Mouse (Mus musculus): ENCODE measurements around the gene Dnajc5g.

The Dnajc5g gene

DNA sequence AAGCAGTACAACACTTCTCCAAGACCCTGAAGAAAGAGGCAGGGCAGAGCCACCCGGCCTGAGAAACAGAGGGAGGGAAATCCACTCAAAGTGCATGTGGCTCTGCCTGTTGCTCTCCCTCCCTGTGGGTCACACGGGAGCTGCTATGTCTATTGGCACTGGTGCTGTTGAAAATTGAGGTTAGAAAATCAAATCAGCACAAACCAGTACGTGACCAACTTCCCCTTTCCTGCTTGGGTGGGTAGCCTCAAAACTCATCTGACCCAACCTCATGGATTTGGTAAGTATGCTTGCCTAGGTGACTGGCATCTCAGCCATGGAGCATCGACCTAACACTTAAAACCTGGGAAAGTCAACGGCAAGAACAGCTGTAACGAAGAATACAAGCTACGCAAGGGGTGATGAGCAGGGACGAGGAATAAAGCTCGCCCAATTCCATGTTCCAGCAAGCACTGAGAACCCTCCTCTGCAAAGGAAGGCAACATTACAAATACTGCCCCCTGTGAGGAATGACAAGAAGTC is at the start of gene Dnajc5g:
TSS of gene Dnajc5g (plus strand) at position 472 of the 522 bp plus-strand sequence.
- no peak for DNase-seq (ENCODE audit: low read depth, low spot score)

DNA sequence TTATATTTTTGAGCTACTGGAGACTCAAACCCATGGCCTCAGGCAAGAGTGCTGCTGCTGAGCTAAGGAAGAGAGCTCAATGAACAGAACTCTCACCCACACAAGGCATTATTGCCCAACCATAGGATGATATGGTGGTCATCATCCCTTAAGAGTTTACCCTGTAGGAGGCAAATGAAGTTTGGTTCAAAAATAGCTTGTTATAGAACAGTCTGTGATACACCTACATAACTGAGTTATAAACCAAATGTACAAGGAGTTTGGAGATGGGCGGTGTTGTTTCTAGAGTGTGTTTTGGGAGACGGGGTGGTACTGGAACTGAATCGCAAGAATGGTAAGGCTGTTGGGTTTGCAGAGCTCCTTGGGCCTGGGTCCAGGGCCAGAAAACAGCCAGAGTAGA is 36.3 kb upstream of the Dnajc5g start:
- DNase-seq (ENCODE audit: low read depth, low spot score) = no peak

DNA sequence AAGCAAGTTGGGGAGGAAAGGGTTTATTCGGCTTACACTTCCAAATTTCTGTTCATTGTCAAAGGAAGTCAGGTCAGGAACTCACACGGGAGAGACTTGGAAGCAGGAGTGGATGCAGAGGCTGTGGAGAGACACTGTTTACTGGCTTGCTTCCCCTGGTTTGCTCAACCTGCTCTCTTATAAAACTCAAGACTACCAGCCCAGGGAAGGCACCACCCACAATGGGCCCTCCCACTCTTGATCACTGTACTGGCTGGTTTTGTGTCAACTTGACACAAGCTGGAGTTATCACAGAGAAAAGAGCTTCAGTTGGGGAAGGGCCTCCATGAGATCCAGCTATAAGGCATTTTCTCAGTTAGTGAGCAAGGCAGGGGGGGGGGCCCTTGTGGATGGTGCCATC is 35.0 kb upstream of the Dnajc5g start:
- DNase-seq (ENCODE audit: low read depth, low spot score) = no peak

DNA sequence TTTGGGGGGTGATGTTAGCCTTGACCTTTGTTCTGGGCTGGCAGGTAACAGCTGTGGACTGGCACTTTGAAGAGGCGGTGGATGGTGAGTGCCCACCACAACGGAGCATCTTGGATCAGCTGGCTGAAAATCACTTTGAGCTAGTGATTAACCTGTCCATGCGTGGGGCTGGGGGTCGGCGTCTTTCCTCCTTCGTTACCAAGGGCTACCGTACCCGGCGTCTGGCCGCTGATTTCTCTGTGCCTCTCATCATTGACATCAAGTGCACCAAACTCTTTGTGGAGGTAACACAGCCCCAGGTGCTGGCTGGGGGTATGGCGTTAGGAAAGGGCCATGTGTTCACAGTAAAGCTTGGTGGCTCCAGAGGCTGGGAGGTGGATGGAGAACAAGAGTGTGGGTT is 34.3 kb upstream of the Dnajc5g start:
- DNase-seq (ENCODE audit: low read depth, low spot score) = no peak

DNA sequence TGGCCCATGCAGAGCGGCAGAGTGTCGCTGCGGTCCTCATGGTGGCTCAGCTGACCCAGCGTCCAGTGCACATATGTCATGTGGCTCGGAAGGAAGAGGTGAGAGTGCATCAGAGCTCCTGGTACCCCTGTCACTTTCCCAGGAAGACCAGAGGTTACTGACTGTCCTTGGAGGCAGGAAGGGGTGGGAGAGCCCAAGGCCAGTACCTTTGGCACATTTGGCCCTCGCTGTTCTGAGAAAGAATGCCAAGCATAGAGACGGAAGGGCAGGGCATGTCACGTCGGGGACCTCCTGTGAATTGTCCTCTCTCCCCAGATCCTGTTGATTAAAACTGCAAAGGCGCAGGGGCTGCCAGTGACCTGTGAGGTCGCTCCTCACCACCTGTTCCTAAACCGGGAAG is 32.9 kb upstream of the Dnajc5g start:
- no peak for DNase-seq (ENCODE audit: low read depth, low spot score)

DNA sequence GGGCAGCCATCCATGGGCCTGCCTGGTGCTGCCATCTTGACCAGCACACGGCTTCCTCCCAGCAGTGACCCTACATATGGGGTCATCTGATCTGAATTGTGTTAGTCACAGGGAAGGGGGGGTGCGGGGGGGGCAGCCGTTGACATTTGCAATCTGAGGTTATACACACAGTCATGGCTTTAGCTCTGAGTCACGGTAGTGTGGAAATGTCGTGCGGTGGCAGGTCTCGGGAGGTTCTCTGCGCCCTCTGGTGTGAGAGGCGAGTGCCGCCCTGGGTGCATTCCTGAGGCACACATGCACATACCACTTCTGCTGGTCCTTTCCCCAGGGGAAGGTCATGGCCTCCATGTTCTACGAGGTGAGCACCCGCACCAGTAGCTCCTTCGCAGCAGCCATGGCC is 29.7 kb upstream of the Dnajc5g start:
- DNase-seq (ENCODE audit: low read depth, low spot score) = peak; percentile 65

DNA sequence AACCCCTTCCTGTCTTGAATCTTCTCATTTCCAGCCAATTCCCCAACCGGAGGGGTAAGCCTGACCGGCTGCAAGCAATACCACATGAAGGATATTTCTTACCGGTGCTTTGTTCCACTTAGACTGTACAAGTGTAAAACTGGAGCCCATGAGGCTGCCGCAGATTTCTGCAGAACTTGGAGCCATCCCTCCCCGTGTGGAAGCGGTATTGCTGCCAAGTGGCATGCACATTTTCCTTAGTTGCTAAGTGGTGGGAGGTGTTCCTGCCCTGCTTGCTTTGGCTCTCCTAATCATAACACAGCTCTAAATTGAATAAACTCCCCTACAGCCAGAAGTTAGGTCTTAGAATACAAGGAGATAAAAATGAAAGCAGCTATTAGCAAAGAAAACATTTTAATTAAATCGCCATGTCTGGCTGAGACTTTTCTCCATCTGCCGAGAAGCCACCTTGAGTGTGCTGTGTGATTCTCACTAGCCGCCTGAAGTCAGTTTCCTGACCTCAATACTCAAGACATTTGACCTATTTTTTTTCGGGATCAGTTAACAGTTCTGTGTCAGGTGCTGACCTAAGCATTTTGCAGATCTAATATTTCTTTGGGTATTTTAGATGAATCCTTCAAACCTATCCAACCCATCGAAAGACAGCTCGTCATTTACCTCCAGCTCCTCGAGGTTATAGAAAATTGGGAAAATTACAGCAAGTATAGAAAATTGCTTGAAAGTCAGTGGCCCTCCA is 25.9 kb upstream of the Dnajc5g start:
- DNase-seq (ENCODE audit: low read depth, low spot score) = no peak

DNA sequence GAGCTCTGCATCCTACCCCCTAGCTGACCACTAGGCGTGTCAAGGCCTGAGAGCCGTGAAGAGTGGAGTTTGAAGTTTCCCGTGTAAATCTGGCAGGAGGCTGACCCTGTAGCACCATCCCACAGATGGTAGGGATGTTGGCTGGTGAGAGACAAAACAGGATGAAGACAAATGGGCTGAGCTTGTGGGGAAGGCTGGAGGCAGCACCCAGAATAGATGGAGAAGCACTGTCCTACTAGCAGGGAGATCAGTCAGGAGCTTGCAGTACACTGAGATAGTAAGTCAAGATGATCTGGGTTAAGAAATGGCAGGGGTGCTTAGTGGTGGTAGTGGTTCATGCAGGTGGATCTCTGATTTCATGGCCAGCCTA is 25.3 kb upstream of the Dnajc5g start:
- DNase-seq (ENCODE audit: low read depth, low spot score) = no peak

DNA sequence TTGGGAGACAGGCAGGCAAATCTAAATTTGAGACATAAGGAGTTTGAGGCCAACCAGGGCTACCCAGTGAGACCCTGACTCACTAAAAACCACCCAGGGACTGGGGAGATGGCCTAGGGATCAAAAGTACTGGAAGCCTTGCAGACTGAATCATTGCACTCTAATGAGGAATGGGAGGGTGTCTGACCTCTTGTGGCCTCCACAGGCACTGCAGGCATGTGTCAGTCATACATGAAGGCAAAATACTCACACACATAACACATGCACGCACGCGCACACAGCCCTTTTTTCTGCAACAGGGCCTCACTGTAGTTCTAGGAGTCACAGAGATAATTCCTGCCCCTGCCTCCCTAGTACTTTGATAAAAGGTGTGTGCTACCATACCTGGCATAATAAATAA is 24.7 kb upstream of the Dnajc5g start:
- peak; percentile 80 for DNase-seq (ENCODE audit: low read depth, low spot score)

DNA sequence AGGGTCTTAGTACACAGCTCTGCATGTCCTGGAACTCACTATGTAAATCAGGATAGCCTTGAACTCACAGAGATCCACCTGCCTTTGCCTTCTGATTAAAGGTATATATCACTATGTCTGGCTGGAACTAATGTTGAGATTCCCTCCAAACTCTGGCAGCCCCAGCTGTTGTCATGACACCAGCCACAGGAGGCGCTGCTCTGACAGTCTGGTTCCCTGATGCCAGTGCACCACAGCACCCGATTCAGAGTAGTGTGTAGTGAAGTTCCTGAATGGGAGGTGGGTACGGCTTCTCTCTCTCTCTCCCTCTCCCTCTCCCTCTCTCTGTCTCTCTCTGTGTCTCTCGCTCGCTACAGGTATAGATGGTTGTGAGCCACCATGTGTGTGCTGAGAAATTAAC is 23.7 kb upstream of the Dnajc5g start:
- DNase-seq (ENCODE audit: low read depth, low spot score) = peak; percentile 68

DNA sequence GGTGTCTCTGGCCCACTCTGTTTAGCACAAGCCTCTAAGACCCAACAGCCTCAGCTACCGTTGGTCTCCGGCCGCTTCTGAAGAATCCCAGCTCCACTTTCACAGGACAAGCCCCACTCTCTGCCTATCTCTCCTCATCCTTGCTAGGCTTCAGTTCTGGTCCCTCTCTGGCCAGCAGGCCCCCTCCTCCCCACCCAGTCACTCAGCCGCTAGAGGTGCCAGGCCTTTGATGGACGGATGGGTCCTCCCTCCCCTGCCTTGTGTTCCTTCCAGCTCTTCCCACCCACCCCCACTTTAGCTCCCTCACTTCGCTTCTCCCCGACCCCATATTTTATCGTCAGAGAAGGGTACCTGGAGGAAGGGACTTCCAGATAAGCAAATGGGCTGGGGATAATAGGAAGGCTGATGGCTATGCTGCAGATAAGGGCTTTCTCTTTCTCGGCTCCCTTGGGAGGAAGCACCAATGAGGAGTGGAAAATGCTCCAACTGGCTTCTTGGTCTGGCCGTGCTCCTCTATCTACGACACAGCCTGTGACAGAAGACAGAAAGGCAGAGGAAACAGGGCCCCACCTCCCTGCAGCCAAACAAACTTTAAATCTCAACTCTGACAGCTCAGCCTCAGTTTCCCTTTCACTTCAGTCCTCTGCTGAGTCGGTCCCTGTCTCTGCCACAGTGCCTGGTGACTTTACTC is 23.0 kb upstream of the Dnajc5g start:
- no peak for DNase-seq (ENCODE audit: low read depth, low spot score)

DNA sequence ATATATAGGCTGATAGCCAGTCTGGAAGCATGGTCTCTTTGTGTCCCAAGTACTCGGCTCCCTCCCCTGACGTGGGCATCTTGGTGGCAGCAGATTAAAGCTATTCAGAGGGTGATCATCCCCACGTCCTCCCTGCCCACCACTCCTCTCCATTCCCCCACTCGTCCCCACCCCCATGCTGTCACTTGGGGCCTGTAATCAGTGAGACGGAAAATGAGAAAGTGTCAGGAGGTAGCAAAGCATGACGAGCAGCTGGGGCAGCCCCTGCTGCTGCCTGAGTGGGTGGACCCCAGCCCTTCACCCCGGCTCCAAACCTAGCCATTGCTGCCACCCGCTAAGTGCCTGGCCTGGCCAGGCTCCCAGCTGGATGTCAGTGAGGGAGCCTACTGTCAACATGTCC is 22.1 kb upstream of the Dnajc5g start:
- no peak for DNase-seq (ENCODE audit: low read depth, low spot score)

DNA sequence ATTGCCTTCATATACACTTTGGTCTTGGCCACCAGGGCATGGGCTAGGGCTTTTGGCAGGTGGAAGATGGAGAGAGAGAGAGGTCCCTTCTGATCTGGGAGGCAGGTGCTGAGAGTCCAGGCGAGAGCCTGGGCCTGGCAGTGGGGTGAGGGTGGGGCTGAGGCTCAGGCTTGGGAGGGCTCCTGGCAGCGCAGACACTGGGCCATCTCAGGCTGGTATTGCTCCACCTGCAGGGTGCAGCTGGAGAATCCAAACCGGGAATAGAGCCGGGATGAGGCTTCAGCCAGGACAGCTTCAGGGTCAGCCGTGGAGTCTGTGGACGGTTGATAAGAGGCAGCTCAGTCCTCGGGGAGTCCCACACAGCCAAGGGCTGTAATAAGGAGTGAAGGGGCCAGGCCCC is 19.5 kb upstream of the Dnajc5g start:
- peak; percentile 28 for DNase-seq (ENCODE audit: low read depth, low spot score)

DNA sequence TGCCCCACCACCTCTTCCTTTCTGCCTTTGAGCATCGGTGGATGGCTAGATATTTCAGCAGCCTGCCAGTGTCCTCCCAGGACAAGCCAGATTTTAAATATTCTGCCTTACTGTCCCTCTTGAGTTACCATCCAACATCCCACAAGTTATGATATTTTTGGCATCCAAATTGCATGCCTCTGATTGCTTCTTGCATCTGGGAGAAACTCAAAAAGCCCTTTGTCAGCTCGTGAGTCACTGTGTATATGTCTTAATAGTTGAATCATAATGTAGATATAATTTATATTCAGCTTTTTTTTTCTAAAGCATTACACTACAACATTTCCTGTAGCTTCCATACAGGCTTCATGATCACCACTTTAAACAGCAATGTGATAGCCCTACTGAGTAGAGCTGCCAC is 19.0 kb upstream of the Dnajc5g start:
- DNase-seq (ENCODE audit: low read depth, low spot score) = peak; percentile 88

DNA sequence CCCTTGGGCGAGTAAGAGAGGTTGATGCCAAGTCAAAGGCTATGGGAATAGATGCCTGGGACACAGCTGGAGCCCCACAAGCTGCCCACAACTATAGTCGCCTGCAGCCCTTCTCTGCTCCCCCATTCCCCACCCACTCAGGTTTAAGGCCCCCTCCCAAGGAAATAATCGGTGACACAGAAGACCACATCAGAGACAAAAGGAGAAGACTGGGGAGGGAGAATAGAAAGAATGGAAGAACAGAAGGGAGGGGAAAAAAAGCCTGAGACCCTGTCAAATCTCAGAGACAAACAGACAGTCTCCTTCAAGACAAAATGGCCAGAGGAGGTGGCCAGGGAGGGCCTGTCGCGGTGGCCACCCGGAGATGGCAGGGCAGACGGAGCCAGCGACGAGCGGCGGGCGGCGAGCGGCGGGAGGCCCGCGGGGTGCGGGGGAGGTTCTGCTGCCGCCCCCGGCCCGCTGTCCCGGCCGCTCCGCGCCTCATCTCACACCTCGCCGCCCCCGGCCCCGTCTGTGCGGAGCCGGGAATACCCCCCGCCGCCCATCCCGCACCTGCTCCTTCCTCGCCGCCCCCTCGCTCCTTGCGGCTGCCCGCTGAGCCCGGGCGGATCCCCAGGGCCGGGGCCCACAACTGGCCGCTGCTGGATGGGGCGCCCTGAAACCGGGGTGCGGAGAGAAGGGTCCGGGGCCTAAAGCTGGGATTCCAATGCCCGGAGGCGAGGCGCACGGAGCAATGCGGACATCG is 13.7 kb upstream of the Dnajc5g start:
- DNase-seq (ENCODE audit: low read depth, low spot score) = no peak

DNA sequence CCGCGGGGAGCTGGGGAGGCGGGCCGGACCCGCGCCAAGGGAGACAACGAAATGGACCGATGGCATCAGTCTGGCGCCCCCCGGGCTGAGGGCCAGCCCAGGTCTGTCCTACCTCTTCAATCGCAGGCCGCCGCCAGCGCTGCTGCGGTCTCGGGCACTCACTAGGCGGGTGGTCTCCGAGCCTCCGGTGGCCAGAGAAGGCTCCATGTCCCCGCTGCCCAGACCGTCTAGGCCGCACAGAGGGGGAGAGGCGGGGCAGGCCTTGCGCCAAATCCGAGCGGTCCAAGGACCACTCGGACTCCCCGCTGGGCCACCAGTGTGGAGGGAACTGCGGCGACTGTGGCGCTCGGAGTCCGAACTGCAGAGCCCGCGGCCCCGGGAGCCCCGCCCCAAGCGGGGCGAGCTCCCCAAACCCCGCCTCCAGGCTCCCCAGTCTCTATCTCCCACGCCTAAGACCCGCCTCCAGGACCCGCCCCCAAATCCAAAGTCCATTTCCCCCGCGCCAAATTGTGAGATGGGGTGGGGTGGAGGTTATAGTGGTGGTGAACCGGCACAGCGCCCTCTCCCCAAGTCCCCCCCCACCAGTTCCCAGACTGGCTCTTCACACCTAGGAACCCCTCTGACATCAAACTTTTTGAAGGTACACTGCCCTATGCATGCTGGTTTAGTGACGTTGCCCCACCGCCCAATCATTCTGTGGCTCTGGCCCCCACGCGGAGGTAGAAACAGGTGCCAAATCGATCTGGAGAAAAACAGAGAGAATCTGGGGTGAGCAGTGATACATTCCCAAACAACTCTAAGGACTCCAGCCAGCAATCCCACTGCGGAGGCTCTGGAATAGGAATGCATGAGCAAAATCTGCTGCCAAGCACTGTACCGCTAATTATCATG is 12.7 kb upstream of the Dnajc5g start:
- DNase-seq (ENCODE audit: low read depth, low spot score) = no peak

DNA sequence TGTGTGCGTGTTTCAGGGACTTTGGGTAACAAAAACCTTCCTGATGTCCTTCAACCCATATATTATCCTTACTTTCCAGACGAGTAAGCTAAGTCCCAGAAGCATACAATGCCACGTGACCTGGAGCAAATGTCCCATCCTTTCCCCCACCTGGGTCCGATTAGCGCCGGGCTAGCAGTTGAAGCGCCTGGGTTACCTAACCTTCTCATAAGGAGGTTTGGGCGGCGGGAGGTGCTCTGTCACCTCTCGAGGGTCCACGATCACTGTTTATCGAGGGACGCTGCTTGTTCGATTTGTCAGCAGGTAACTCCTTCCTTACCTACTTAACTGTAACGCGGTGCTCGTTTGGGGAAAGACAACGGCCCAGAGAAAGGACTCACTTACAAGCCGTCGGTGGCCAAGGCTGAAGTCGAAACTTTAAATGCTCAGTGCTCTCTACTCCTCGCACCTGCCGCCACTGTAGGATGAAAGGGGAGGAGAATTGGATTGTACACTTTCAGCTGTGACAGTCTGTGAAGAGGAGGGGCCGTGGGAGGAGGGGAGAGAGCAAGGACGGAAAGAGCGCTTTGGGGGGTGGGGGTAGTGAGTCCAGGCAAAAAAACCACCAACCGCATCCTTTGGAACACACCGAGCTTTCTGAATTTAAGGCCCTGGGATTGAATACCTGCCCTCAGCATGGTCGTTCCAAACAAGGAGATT is 11.8 kb upstream of the Dnajc5g start:
- no peak for DNase-seq (ENCODE audit: low read depth, low spot score)

DNA sequence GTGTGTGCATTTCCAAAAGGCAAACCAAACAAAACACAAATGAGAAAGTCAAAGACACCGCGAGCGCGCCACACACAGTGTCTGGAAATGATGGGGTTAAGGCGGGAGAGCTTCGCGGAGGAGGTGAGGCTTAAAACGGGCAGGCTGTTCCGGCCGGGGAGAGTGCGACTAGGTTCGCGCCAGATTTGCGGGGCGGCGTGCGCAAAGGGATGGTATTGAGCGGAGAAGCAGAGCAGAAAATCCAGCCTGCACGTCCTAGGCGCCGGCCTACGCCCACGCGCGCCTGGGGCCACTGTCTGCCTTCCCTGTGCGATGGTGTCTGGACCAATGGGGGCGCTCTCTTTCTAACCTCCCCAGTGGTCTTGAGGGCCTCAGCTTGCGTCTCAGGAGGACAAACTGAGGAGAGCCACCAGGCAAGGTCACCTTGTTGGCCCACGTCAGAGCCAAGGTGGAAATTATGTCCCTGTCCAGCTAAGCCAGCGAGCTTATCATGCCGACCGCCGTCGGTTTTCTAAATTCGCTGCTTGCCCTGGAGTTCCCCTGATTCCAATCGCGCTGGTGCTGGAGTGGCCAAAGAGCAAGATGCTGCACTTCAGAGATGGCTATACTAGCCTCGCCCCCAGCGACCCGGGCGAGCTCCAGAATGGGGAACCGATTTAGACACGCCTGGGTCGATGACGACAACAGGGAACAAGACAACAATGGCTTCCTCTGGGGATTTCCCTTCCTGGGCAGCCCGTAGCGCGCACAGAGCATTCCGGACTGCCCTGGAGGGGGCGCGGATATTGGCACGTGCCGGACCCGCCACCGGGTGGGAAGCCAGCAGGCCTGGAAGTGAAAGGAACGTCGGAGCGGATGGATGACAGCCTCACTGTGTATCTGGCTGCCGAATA is 11.0 kb upstream of the Dnajc5g start:
- DNase-seq (ENCODE audit: low read depth, low spot score) = no peak

DNA sequence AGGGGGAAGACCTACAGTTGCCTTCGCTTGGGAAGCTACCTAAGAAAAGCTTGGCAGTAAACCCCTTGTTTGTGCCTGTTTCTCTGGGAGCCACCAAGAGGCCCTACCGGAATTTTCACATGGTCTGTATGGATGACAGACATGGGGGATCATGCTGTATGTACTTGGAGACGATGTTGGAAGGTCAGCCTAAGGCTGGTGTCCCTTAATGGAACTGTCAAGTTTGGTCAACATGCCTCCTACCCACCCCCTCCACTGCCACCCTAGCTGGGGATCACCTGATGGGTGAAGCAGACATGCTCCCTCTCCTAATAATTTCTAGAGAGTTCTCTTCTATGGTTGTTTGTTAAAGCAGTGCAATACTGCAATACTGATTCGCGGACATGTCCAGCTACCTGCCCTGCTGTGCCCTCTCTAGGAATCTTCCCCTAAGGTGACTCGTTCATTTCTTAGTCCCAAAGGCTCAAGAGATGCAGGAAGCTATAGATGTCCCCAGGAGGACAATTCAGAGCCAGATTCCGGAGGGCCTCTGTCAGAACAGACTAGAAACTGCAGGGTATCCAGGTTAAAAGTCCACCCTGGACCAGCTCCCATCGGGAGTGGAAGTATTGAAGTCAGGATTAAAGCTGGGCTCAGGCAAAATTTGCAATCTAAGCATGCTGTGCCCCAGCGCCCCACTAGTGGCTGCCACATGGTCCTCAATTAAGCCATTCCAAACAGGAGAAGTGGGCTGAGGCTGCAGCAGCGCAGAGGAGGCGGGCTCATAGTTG is 10.2 kb upstream of the Dnajc5g start:
- DNase-seq (ENCODE audit: low read depth, low spot score) = no peak
